Mouse (Mus musculus) kidney, postnatal 4 days (tissue): ENCODE measurements around the gene St6gal1.

Experiments used
- DNase-seq, 2 experiments: peaks; one replicate each; pipeline ENCODE4 v3.0.0; 2021; ENCODE audit warnings: mixed read lengths in 2 of 2

The St6gal1 gene

GRCm38 (mm10) chr16:23275661-23276060, 51.1 kb downstream of the St6gal1 start:
- DNase-seq, result no peak

- no peak for DNase-seq
These were observed 55.6 kb downstream of the St6gal1 start for GRCm38 (mm10) chr16:23279879-23280741.

- DNase-seq, result no peak
These were observed 56.2 kb downstream of the St6gal1 start for GRCm38 (mm10) chr16:23280742-23281090.

- DNase-seq, result no peak
These were observed 57.7 kb downstream of the St6gal1 start for GRCm38 (mm10) chr16:23282241-23282640.

- no peak for DNase-seq
These were observed 58.4 kb downstream of the St6gal1 start for GRCm38 (mm10) chr16:23282941-23283340.

GRCm38 (mm10) chr16:23283677-23284076, 59.1 kb downstream of the St6gal1 start:
- no peak for DNase-seq

GRCm38 (mm10) chr16:23284470-23285394, 60.2 kb downstream of the St6gal1 start:
- DNase-seq, result no peak

- no peak for DNase-seq
These were observed 62.0 kb downstream of the St6gal1 start for GRCm38 (mm10) chr16:23286380-23287097.

GRCm38 (mm10) chr16:23287312-23288040, 62.9 kb downstream of the St6gal1 start:
- no peak for DNase-seq

- no peak for DNase-seq
These were observed 63.6 kb downstream of the St6gal1 start for GRCm38 (mm10) chr16:23288103-23288502.

- no peak for DNase-seq
These were observed 64.9 kb downstream of the St6gal1 start for GRCm38 (mm10) chr16:23289424-23289823.

- DNase-seq, result no peak
These were observed 65.6 kb downstream of the St6gal1 start for GRCm38 (mm10) chr16:23290171-23290570.

- peak in 1 of 2 experiments; percentile 29 for DNase-seq
These were observed 67.0 kb downstream of the St6gal1 start for GRCm38 (mm10) chr16:23291521-23291920.

- DNase-seq, result no peak
These were observed 69.7 kb downstream of the St6gal1 start for GRCm38 (mm10) chr16:23294236-23294635.

- no peak for DNase-seq
These were observed 70.2 kb downstream of the St6gal1 start for GRCm38 (mm10) chr16:23294747-23295146.

- no peak for DNase-seq
These were observed 71.2 kb downstream of the St6gal1 start for GRCm38 (mm10) chr16:23295720-23296119.

- DNase-seq, result no peak
These were observed 72.2 kb downstream of the St6gal1 start for GRCm38 (mm10) chr16:23296721-23297120.

- no peak for DNase-seq
These were observed 73.9 kb downstream of the St6gal1 start for GRCm38 (mm10) chr16:23298441-23298840.

- no peak for DNase-seq
These were observed 74.4 kb downstream of the St6gal1 start for GRCm38 (mm10) chr16:23298911-23299310.

GRCm38 (mm10) chr16:23299904-23300740, 75.6 kb downstream of the St6gal1 start:
- DNase-seq, result no peak

GRCm38 (mm10) chr16:23301762-23302161, 77.2 kb downstream of the St6gal1 start:
- DNase-seq, result no peak
